Mouse (Mus musculus): ENCODE results near the gene Kdr. TPM values are rescaled to one million over a fixed set of nuclear protein-coding genes. Genes with fewer than 3 reads are reported as not detected.
A peak's percentile ranks its signal among the peaks of the same experiment; 100 is the strongest.

Kdr gene
- polyA plus RNA-seq, 1 experiment from 2014 or later, result 28.9 TPM

DNA sequence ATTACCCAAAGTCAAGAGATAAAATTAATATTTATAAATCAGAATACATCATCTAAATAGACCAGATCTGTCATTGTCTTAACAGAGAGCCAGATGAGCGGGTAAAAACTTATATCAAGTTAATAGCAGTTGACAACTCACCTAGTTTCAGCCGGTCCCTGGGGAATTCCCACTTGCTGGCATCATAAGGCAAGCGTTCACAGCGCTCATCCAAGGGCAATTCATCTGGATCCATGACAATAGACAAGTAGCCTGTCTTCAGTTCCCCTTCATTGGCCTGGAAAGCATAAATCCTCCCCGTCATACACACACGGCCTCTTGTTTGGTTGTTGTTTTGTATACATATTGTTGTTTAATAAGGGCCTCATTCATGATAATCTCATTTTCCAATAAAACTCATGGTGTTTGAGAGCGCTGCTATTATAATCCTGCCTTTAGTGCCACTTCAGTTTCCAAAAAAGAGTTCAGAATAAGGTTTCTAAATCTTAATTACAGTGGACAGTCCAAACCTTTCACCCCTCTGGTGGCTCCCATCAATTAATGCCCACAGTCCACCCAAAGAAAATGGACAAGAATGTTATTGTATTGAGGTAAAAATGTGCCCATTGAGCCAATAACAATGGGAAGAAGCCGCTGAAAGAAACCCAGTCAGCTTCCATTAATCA lies 26.0 kb downstream of the Kdr start:
- H3K36me3 ChIP-seq (ENCODE audit: control insufficient read depth, insufficient read depth, low read length), result no peaks in the 10 kb centered on the region
- H3K4me1 ChIP-seq (ENCODE audit: control insufficient read depth, insufficient read depth, low read length), result no peaks in the 10 kb centered on the region
- H3K4me2 ChIP-seq (ENCODE audit: low read depth), result no peak overlapping the region
- H3K27ac ChIP-seq (ENCODE audit: low read depth, low read length), result no peak overlapping the region
- no peaks in the 10 kb centered on the region for H3K27me3 ChIP-seq (ENCODE audit: control insufficient read depth, insufficient read depth, low read length)
- WGBS, result 61% methylated on average over 8 of the region's 8 CpGs
- no peak overlapping the region for H3K9ac ChIP-seq (ENCODE audit: low read length)
- no peak overlapping the region for H3K4me3 ChIP-seq (ENCODE audit: low read depth, low read length)
- H3K9me3 ChIP-seq (ENCODE audit: control insufficient read depth, low read length), result no peaks in the 10 kb centered on the region
- no peak for ATAC-seq (ENCODE audit: insufficient read depth, low FRiP score, low TSS enrichment)
- DNase-seq (ENCODE audit: low spot score), result no peak

DNA sequence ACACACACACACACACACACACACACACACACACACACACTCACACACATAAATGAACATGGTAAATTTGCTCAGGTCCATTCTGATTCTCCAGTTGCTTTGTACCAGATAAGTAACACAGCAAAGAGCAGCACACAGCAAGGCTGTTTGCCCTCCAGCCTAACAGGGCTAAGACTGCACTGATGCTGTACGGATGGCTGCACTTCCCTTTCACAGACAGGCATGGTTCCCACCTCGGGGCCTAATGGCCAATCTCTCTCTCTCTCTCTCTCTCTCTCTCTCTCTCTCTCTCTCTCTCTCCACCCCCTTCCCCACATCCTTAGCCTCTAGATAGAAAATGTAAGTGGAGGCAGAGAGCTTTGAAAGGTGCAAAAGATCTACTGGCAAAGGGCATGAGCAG lies 27.4 kb downstream of the Kdr start:
- no peak for ATAC-seq (ENCODE audit: insufficient read depth, low FRiP score, low TSS enrichment)
- no peak for DNase-seq (ENCODE audit: low spot score)
- H3K36me3 ChIP-seq (ENCODE audit: control insufficient read depth, insufficient read depth, low read length), result no peaks in the 10 kb centered on the region
- no peak overlapping the region for H3K4me2 ChIP-seq (ENCODE audit: low read depth)
- H3K4me3 ChIP-seq (ENCODE audit: low read depth, low read length), result no peak overlapping the region
- H3K9ac ChIP-seq (ENCODE audit: low read length), result no peak overlapping the region
- 63% methylated on average over 2 of the region's 2 CpGs for WGBS
- no peaks in the 10 kb centered on the region for H3K27me3 ChIP-seq (ENCODE audit: control insufficient read depth, insufficient read depth, low read length)
- no peaks in the 10 kb centered on the region for H3K4me1 ChIP-seq (ENCODE audit: control insufficient read depth, insufficient read depth, low read length)
- no peaks in the 10 kb centered on the region for H3K9me3 ChIP-seq (ENCODE audit: control insufficient read depth, low read length)
- no peak overlapping the region for H3K27ac ChIP-seq (ENCODE audit: low read depth, low read length)

DNA sequence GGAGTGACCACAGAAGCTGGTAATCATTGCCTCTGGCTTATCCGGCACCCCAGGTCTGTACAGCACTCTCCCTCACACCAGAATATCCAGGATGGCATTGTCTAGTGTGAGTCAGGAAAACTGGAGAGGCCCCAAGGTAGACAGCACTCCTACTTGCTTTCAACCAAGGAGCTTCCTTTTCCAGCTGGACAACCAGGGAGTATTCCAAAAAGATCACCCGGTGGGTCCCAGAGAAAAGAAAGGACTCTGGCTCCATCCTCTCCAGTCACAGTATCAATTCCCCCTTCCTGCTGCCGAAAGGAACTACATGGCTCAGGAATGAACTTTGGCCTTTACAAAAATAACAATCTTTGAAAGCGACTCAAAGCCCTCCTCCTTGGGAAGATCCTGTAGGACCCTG lies 32.9 kb downstream of the Kdr start:
- WGBS, result 77% methylated on average over 4 of the region's 4 CpGs
- Histone ChIP-seq H3K27ac (ENCODE audit: low read depth, low read length) (no peak overlapping the region), H3K4me3 (ENCODE audit: low read depth, low read length) (no peak overlapping the region), H3K4me2 (ENCODE audit: low read depth) (no peak overlapping the region), H3K9ac (ENCODE audit: low read length) (no peak overlapping the region), H3K36me3 (ENCODE audit: control insufficient read depth, insufficient read depth, low read length) (no peaks in the 10 kb centered on the region), H3K4me1 (ENCODE audit: control insufficient read depth, insufficient read depth, low read length) (no peaks in the 10 kb centered on the region), H3K9me3 (ENCODE audit: control insufficient read depth, low read length) (no peaks in the 10 kb centered on the region), H3K27me3 (ENCODE audit: control insufficient read depth, insufficient read depth, low read length) (no peaks in the 10 kb centered on the region)
- DNase-seq (ENCODE audit: low spot score) (no peak), ATAC-seq (ENCODE audit: insufficient read depth, low FRiP score, low TSS enrichment) (no peak)

DNA sequence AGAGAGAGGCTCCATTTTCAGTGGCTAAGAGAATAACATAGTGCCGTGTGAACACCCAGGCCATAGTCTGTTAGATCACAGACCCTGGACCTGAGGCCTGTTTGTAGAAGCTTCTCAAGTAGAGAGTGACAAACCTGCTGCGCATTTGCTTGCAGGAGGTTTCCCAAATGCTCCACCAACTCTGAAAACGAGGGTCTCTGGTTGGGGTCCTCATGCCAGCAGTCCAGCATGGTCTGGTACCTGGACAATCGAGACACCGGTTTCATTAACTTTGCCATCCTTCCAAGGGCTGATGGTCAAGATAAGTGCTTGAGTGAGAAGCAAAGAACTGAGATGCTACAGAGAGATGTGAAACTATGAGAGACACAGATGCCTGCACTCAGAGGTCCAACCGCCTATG lies 35.0 kb downstream of the Kdr start:
- H3K27me3 ChIP-seq (ENCODE audit: control insufficient read depth, insufficient read depth, low read length), result no peaks in the 10 kb centered on the region
- 93% methylated on average over 6 of the region's 6 CpGs for WGBS

DNA sequence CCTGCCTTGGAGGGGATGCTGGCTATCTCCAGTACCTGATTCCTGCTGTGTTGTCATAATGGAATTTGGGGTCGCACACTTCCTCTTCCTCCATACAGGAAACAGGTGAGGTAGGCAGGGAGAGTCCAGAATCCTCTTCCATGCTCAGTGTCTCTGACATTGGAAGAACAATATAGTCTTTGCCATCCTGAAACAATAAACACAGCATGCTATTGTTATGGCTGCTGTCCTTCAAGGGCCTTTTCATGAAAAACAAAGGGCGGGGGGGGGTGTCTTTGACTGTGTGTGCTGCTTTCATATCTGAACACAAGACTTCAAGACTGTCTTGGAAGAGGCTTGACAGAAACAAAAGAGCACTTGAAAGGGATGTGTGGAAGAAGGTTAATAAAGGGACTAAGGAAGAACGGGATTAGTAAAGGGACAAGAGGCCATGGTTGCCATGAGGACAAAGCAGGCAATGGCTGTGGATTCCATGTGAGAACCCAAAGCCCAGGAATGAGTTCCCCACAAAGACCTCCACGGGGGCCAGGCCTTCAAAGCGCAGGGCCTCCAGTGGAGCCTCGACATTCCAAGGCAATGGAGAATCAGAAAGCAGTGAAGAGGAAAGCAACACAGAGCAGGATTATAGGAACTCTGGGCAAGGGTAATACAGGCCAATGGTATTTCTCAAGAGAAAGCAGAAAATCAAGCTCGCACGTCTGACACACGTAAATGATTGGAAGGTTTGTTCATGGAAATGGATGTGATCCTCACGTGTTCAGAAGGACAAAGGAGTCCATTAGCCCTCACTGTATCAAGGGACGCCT lies 36.3 kb downstream of the Kdr start:
- Histone ChIP-seq H3K9ac (ENCODE audit: low read length) (no peak overlapping the region), H3K4me2 (ENCODE audit: low read depth) (no peak overlapping the region), H3K4me1 (ENCODE audit: control insufficient read depth, insufficient read depth, low read length) (no peaks in the 10 kb centered on the region; the same call in 1 of the 2 replicates), H3K27me3 (ENCODE audit: control insufficient read depth, insufficient read depth, low read length) (no peaks in the 10 kb centered on the region), H3K27ac (ENCODE audit: low read depth, low read length) (no peak overlapping the region), H3K4me3 (ENCODE audit: low read depth, low read length) (no peak overlapping the region), H3K9me3 (ENCODE audit: control insufficient read depth, low read length) (no peaks in the 10 kb centered on the region), H3K36me3 (ENCODE audit: control insufficient read depth, insufficient read depth, low read length) (no peaks in the 10 kb centered on the region)
- ATAC-seq (ENCODE audit: insufficient read depth, low FRiP score, low TSS enrichment) (no peak), DNase-seq (ENCODE audit: low spot score) (peak; percentile 18)
- WGBS, result 59% methylated on average over 11 of the region's 11 CpGs

More for the DNA sequence above, 35.0 kb downstream of the Kdr start:
- H3K4me2 ChIP-seq (ENCODE audit: low read depth), result no peak overlapping the region
- no peak for ATAC-seq (ENCODE audit: insufficient read depth, low FRiP score, low TSS enrichment)
- H3K4me3 ChIP-seq (ENCODE audit: low read depth, low read length), result no peak overlapping the region
- H3K4me1 ChIP-seq (ENCODE audit: control insufficient read depth, insufficient read depth, low read length), result no peaks in the 10 kb centered on the region; the same call in 1 of the 2 replicates
- H3K9ac ChIP-seq (ENCODE audit: low read length), result no peak overlapping the region
- H3K9me3 ChIP-seq (ENCODE audit: control insufficient read depth, low read length), result no peaks in the 10 kb centered on the region
- no peak for DNase-seq (ENCODE audit: low spot score)
- no peak overlapping the region for H3K27ac ChIP-seq (ENCODE audit: low read depth, low read length)
- H3K36me3 ChIP-seq (ENCODE audit: control insufficient read depth, insufficient read depth, low read length), result no peaks in the 10 kb centered on the region

DNA sequence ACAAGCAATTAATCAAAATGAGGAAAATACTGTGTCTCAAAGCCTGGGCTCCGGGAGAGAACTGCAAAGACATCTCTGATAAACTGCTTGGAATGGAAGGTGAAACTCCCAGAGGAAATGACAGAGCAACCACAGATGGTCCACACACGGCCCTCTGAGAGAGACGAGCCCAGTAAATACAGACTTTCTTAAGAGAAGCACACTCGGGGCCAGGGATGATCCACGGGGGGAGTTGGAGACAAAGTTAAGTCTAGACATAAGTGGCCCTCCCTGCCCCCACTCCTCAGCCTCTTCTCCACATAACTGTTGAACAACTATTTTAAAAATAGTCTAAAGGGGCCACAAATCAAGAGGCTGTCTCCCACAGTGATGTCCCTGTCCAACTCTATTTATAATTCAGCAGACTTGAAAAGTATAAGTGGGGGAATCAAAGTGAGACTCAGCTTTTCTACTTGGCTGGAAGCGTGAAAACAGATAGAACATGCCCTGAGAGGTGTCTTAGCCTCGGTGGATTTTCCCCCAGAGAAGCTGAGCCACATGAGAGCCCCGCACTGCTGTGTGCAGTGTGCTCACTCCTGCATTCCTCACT lies 39.0 kb downstream of the Kdr start:
- H3K4me3 ChIP-seq (ENCODE audit: low read depth, low read length), result no peak overlapping the region
- no peaks in the 10 kb centered on the region for H3K9me3 ChIP-seq (ENCODE audit: control insufficient read depth, low read length)
- H3K36me3 ChIP-seq (ENCODE audit: control insufficient read depth, insufficient read depth, low read length), result no peaks in the 10 kb centered on the region
- H3K27ac ChIP-seq (ENCODE audit: low read depth, low read length), result no peak overlapping the region
- ATAC-seq (ENCODE audit: insufficient read depth, low FRiP score, low TSS enrichment), result no peak
- H3K4me2 ChIP-seq (ENCODE audit: low read depth), result no peak overlapping the region
- WGBS, result 48% methylated on average over 8 of the region's 8 CpGs
- no peak overlapping the region for H3K9ac ChIP-seq (ENCODE audit: low read length)
- H3K27me3 ChIP-seq (ENCODE audit: control insufficient read depth, insufficient read depth, low read length), result no peaks in the 10 kb centered on the region
- no peak for DNase-seq (ENCODE audit: low spot score)
- H3K4me1 ChIP-seq (ENCODE audit: control insufficient read depth, insufficient read depth, low read length), result no peaks in the 10 kb centered on the region; the same call in 1 of the 2 replicates

DNA sequence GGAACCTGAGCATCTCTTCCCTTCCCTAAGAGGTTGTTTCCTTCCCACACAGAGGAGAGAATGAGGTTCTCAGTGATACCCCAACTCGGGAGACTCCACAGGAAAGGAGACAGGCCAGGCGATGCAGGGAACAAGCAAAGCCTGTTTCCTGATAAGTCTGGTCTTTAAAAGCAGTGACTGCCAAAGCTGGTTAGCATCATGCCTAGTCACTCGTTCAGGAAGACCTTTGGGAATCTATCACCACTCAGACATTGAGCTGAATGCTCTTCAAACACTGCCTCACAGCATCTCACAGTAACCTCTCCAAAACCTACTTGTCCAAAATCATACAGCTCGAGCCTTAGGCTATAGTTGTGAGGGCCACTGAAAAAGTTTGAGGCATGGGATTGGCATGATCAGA lies 40.2 kb downstream of the Kdr start:
- Histone ChIP-seq H3K9ac (ENCODE audit: low read length) (no peak overlapping the region), H3K4me3 (ENCODE audit: low read depth, low read length) (no peak overlapping the region), H3K36me3 (ENCODE audit: control insufficient read depth, insufficient read depth, low read length) (no peaks in the 10 kb centered on the region), H3K4me1 (ENCODE audit: control insufficient read depth, insufficient read depth, low read length) (no peaks in the 10 kb centered on the region; the same call in 1 of the 2 replicates), H3K9me3 (ENCODE audit: control insufficient read depth, low read length) (no peaks in the 10 kb centered on the region), H3K4me2 (ENCODE audit: low read depth) (no peak overlapping the region), H3K27me3 (ENCODE audit: control insufficient read depth, insufficient read depth, low read length) (no peaks in the 10 kb centered on the region), H3K27ac (ENCODE audit: low read depth, low read length) (no peak overlapping the region)
- DNase-seq (ENCODE audit: low spot score), result no peak
- ATAC-seq (ENCODE audit: insufficient read depth, low FRiP score, low TSS enrichment), result no peak
- WGBS, result 76% methylated on average over 4 of the region's 4 CpGs

DNA sequence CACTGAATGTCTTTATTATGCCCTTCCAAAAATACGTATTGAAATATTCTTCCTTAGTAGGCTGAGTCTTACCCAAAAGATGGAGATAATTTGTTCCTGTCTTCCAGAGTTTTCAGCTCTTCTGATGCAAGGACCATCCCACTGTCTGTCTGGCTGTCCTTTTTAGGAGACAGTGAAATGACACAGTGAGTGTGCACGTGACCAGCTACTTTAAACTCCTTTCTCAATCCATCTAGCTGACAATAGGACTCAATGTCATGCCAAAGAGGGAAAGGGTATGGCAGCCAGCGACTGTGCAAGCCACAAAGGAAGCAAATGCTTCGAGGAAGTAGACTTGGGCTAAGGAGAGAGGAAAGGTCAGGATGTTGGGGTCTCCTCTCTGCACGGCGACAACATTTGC lies 42.0 kb downstream of the Kdr start:
- ATAC-seq (ENCODE audit: insufficient read depth, low FRiP score, low TSS enrichment), result no peak
- 82% methylated on average over 6 of the region's 6 CpGs for WGBS
- DNase-seq (ENCODE audit: low spot score), result no peak

More for the DNA sequence above, 42.0 kb downstream of the Kdr start:
- Histone ChIP-seq H3K36me3 (ENCODE audit: control insufficient read depth, insufficient read depth, low read length) (no peaks in the 10 kb centered on the region), H3K4me1 (ENCODE audit: control insufficient read depth, insufficient read depth, low read length) (no peaks in the 10 kb centered on the region; the same call in 1 of the 2 replicates), H3K27me3 (ENCODE audit: control insufficient read depth, insufficient read depth, low read length) (no peaks in the 10 kb centered on the region), H3K4me3 (ENCODE audit: low read depth, low read length) (no peak overlapping the region), H3K4me2 (ENCODE audit: low read depth) (no peak overlapping the region), H3K9ac (ENCODE audit: low read length) (no peak overlapping the region), H3K27ac (ENCODE audit: low read depth, low read length) (no peak overlapping the region), H3K9me3 (ENCODE audit: control insufficient read depth, low read length) (no peaks in the 10 kb centered on the region)
